Mouse (Mus musculus) erythroblast, embryonic 14.5 days (primary cell): ENCODE data around the gene Ahnak2.

ENCODE experiments used
- GATA1 ChIP-seq: IDR thresholded peaks from 2 replicates; pipeline ENCODE4 v1.6.1; 2012; ENCODE audit warnings: low read length, inconsistent platforms, mixed read lengths
- TAL1 ChIP-seq: IDR thresholded peaks from 3 replicates; pipeline ENCODE4 v1.6.1; 2012; ENCODE audit warnings: low read length, inconsistent platforms, mixed read lengths

GRCm38 (mm10) chr12:112794998-112795397, 7.5 kb downstream of the Ahnak2 start:
- TF ChIP-seq GATA1 = no peak
- no peak for TF ChIP-seq TAL1
